Mouse (Mus musculus): ENCODE measurements around the gene Polg.

Gene Polg

GRCm38 (mm10) chr7:79505876-79506530, 39.8 kb upstream of the Polg start:
- TF ChIP-seq GATA4 (IDR thresholded peaks at IDR 0.05; ENCODE audit: insufficient replicate concordance, low read length) = no peak

GRCm38 (mm10) chr7:79505376-79505775, 39.2 kb upstream of the Polg start:
- no peak for TF ChIP-seq GATA4 (IDR thresholded peaks at IDR 0.05; ENCODE audit: insufficient replicate concordance, low read length)

GRCm38 (mm10) chr7:79504723-79505122, 38.6 kb upstream of the Polg start:
- TF ChIP-seq GATA4 (IDR thresholded peaks at IDR 0.05; ENCODE audit: insufficient replicate concordance, low read length) = no peak

GRCm38 (mm10) chr7:79503656-79504250, 37.6 kb upstream of the Polg start:
- no peak for TF ChIP-seq GATA4 (IDR thresholded peaks at IDR 0.05; ENCODE audit: insufficient replicate concordance, low read length)

- TF ChIP-seq GATA4 (IDR thresholded peaks at IDR 0.05; ENCODE audit: insufficient replicate concordance, low read length) = no peak
Observed at GRCm38 (mm10) chr7:79503103-79503455, 36.9 kb upstream of the Polg start.

DNA sequence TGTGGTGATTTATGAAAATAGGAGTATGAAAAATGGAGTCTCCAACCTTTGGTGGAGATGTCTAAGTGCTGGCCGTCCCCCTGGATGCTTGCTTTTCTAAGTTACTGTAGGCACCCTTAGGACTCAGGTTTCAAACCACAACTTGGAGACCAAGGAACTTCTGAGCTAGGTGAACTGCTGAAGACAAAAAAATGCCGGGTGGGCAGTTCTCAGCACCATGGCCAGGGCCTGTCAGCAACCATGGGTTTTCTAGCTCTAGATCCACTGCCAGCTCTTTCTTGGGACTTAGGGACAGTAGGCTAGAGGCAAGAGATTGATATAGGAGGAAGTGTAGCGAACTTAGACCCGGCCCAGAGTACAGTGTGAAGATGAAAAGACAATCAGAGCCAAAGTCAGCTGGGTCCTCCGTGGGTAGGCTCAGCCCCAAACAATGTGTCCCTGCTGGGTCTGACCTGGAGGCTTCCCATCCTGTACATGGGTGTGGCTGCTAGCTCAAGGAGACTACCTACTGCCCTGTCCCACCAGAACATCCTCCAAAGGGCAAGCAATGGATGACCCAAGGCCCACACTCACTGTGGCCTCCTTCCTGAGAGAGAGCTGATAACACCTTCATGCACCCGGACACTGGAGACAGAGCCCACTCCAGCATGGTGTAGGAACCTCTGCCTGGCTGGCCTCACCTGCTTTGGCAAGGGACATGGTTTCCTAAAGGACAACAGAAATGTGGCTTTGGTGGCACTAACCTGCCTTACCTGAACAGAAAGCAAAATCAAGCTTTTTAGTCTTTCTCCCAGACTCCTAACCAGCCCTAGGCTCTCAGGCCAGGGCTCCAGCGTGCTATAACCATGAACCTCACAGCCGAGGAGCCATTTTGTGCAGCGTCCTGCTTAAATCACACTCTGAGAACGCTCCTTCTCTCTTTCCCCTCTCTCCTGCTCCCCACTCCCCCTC, 36.3 kb upstream of the Polg start:
- TF ChIP-seq GATA4 (IDR thresholded peaks at IDR 0.05; ENCODE audit: insufficient replicate concordance, low read length) = no peak

- TF ChIP-seq GATA4 (IDR thresholded peaks at IDR 0.05; ENCODE audit: insufficient replicate concordance, low read length) = no peak
Observed at GRCm38 (mm10) chr7:79501581-79502031, 35.4 kb upstream of the Polg start.

- no peak for TF ChIP-seq GATA4 (IDR thresholded peaks at IDR 0.05; ENCODE audit: insufficient replicate concordance, low read length)
Observed at GRCm38 (mm10) chr7:79500681-79501306, 34.6 kb upstream of the Polg start.

GRCm38 (mm10) chr7:79499596-79500570, 33.7 kb upstream of the Polg start:
- TF ChIP-seq GATA4 (IDR thresholded peaks at IDR 0.05; ENCODE audit: insufficient replicate concordance, low read length) = no peak

- no peak for TF ChIP-seq GATA4 (IDR thresholded peaks at IDR 0.05; ENCODE audit: insufficient replicate concordance, low read length)
Observed at GRCm38 (mm10) chr7:79498965-79499595, 32.9 kb upstream of the Polg start.

- TF ChIP-seq GATA4 (IDR thresholded peaks at IDR 0.05; ENCODE audit: insufficient replicate concordance, low read length) = no peak
Observed at GRCm38 (mm10) chr7:79498356-79498755, 32.2 kb upstream of the Polg start.

DNA sequence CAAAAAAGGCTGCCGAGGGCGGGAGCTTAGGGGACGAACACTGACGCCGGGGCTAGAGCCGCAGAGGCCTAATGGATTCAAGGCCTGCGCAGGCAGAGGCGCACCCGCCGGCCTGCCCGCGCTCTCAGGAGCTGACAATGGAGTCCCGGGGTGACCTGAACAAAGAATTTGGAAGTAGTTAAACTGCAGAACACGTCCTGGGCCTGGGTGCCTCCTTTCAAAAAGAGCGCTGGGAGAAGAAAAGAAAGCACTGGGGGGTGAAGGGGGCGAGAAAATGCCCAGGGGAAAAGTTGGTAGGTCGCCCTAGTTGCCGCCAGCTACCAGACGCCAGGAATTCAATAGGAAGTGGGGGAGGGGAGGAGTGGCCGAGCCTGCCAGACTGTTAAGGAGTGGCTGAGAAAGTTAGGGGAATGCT, 31.5 kb upstream of the Polg start:
- no peak for TF ChIP-seq GATA4 (IDR thresholded peaks at IDR 0.05; ENCODE audit: insufficient replicate concordance, low read length)

DNA sequence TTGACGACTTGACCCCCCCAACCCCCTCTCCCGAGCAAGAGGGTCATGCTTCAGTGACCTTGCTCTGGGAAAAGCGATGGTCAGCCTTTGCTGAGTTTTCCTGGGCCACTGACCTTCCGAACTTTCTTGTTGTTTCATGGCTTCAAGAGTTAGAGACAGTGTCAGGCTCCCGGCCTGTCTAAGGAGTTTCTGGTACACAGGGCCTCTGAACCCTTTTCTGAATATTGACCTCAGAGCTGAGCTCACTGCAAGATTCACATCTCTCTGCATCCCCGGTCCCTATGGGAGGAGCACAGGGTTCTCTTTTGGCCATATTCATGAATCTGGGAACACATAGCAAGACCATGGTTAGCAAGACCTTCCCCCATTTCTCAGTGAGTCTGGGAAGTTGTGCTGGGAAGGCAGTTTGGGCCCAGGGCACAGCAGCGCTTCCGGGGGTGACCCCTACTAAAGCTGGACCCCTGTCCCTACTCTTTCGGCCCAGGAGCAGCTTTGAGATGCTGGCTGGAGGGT, 30.7 kb upstream of the Polg start:
- TF ChIP-seq GATA4 (IDR thresholded peaks at IDR 0.05; ENCODE audit: insufficient replicate concordance, low read length) = no peak
